Mouse (Mus musculus): Measurements from ENCODE around the gene Tnfaip8l2.

DNA sequence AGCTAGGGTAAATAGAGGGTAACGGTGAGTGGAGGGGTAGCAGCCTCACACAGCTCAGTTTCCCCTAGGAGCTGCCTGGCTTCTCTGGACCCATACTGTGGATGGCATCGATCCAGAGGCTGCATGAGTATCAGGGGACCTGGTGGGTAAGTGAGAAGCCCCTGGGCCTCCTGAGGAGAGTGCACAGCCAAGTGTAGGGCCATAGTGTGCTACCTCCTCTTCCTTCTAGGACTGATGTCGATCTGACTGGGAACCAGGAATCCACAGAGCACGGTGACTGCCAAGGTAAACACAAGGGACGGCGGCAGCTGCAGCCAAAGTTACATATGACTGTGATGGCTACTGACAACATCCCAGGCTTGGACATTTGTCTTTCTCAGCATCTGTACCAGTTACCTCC is 28.9 kb upstream of the Tnfaip8l2 start:
- TF ChIP-seq GATA1 (IDR thresholded peaks at IDR 0.05; ENCODE audit: borderline replicate concordance, low read length) (no peak), FLI1 (IDR thresholded peaks at IDR 0.05; ENCODE audit: low read length) (no peak)

Measured in megakaryocyte, embryonic 14.5 days (primary cell).